Mouse (Mus musculus) ES-E14 (cell line): ENCODE data around the gene Gm33543.

Experiments used
- CHD2 ChIP-seq: IDR thresholded peaks from 2 replicates; pipeline ENCODE4 v1.6.1; 2014; ENCODE audit warnings: mild to moderate bottlenecking, low read depth, low read length, inconsistent platforms
- HCFC1 ChIP-seq: IDR thresholded peaks from 2 replicates; pipeline ENCODE4 v1.6.1; 2012; ENCODE audit warnings: low read length, inconsistent platforms, borderline replicate concordance; ENCODE audit not compliant: insufficient read depth
- ZC3H11A ChIP-seq: IDR thresholded peaks from 2 replicates; pipeline ENCODE4 v1.6.1; 2012; ENCODE audit warnings: low read depth, mild to moderate bottlenecking, inconsistent platforms, low read length, borderline replicate concordance
- ZNF384 ChIP-seq: IDR thresholded peaks from 2 replicates; pipeline ENCODE4 v1.6.1; 2012; ENCODE audit warnings: low read depth, low read length, inconsistent platforms

DNA sequence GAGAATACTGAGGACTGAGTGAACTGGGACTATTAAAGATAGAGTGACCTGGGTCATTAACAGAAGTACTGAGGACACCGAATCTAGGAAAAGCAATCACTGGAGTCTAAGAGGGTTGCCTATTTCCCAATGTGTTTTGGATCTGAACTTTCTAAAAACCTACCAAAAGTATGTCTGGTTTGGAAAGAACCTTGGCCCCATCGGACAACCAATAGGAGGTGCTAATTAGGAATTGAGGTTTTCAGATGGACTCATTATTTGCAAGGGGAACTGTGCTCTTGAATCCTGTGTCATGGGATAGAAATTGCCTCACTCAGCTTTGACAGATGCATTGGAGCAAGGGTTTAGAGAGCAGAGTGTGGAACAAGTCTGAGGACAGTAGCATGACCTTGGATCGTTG, 1.5 kb downstream of the Gm33543 start:
- no peak for TF ChIP-seq CHD2
- no peak for TF ChIP-seq ZC3H11A
- TF ChIP-seq HCFC1: no peak
- no peak for TF ChIP-seq ZNF384
